In the genomic region with DNA sequence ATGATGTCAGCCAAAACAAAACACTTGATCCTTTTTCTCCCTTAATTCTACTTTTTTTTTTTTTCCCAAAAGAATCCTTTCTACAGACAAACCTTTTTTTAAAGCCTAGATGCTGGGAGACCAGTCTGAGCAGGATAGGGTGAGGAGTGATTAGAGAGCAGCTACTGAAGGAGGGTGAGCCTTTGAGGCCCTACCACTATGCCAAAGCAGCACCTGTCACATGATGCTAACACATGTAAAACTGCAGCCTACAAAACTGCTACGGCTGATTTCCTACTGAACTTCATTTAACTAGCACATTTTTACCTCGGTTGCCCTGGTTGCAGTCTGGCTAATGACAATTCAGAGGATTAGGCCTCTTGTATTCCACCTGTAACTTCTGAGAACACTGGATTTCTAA, we compare ENCODE assay signal across 18 mouse cellular contexts. TPM values are rescaled to one million over a fixed set of nuclear protein-coding genes. Genes with fewer than 3 reads are reported as not detected.
DNase-seq lines count a peak whose midpoint lies in the region; ATAC-seq and TF ChIP-seq lines count a peak whose summit lies in the region.
"Had no signal": no experiment of that assay in that cellular context is flagged by ENCODE, and none has a peak within 500 bp of the region (broad histone marks: within the 10 kb centered on the region; RNA-seq: fewer than 3 reads in every experiment).

No protein-coding gene starts in this region.

- ATAC-seq in heart, embryonic 16.5 days (replicated peaks; ENCODE audit: extremely low read depth, insufficient read depth, low FRiP score): no peak
- ATAC-seq in liver, embryonic 16.5 days (ENCODE audit: low read depth): peak; percentile 68
- ATAC-seq in hindbrain, embryonic 12.5 days (ENCODE audit: low FRiP score): no peak
- ATAC-seq: CD4-positive, CD25-positive, alpha-beta regulatory T cell, adult 4 months; hindbrain, embryonic 16.5 days had no signal

- no peak for TF ChIP-seq CTCF in bone marrow, adult 2 months (IDR thresholded peaks at IDR 0.05; ENCODE audit: control insufficient read depth, insufficient read depth, low read length)

- H3K36me3 ChIP-seq in heart, embryonic 16.5 days (ENCODE audit: control insufficient read depth, insufficient read depth): 0 out of 2 replicates have a peak, but pooled peaks cover 2% of the 10 kb centered on the region
- H3K36me3 ChIP-seq in erythroblast, embryonic 14.5 days (ENCODE audit: control insufficient read depth): peaks cover 100% of the 10 kb centered on the region
- peaks cover 9% of the 10 kb centered on the region for H3K36me3 ChIP-seq in liver, embryonic 16.5 days (ENCODE audit: control insufficient read depth, insufficient read depth)
- H3K36me3 ChIP-seq in hindbrain, embryonic 12.5 days: no peaks in the 10 kb centered on the region

- peak overlapping the region; percentile 75 for H3K27ac ChIP-seq in heart, embryonic 16.5 days (ENCODE audit: low read length)
- H3K27ac ChIP-seq in bone marrow, adult 2 months (ENCODE audit: control insufficient read depth, insufficient read depth, low read depth, low read length, poor library complexity): peak overlapping the region; percentile 70; the same call in 1 of the 2 replicates
- peak overlapping the region; percentile 98 for H3K27ac ChIP-seq in liver, embryonic 16.5 days (ENCODE audit: low read length)
- H3K27ac ChIP-seq in hindbrain, embryonic 12.5 days: no peak overlapping the region
- H3K27ac ChIP-seq: embryonic facial prominence, embryonic 15.5 days had no signal

- H3K4me1 ChIP-seq in heart, embryonic 16.5 days (ENCODE audit: control insufficient read depth, insufficient read depth, low read length): peaks cover 45% of the 10 kb centered on the region
- H3K4me1 ChIP-seq in bone marrow, adult 2 months (ENCODE audit: control insufficient read depth, insufficient read depth, low read length): peaks cover 2% of the 10 kb centered on the region; the same call in 1 of the 2 replicates
- H3K4me1 ChIP-seq in erythroblast, embryonic 14.5 days (ENCODE audit: control insufficient read depth): peaks cover 97% of the 10 kb centered on the region
- peaks cover 74% of the 10 kb centered on the region for H3K4me1 ChIP-seq in liver, embryonic 16.5 days (ENCODE audit: control insufficient read depth, low read depth, low read length)
- H3K4me1 ChIP-seq in hindbrain, embryonic 12.5 days: no peaks in the 10 kb centered on the region

- no peak overlapping the region for H3K4me2 ChIP-seq in heart, embryonic 16.5 days (ENCODE audit: low read depth, low read length)
- peak overlapping the region; percentile 59 for H3K4me2 ChIP-seq in liver, embryonic 16.5 days (ENCODE audit: low read depth, low read length)
- no peak overlapping the region for H3K4me2 ChIP-seq in hindbrain, embryonic 12.5 days (replicated peaks)
- H3K4me2 ChIP-seq: embryonic facial prominence, embryonic 15.5 days; midbrain, embryonic 11.5 days had no signal

- H3K9me3 ChIP-seq in heart, embryonic 16.5 days (replicated peaks; ENCODE audit: control insufficient read depth, low read length): no peaks in the 10 kb centered on the region
- no peaks in the 10 kb centered on the region for H3K9me3 ChIP-seq in erythroblast, embryonic 14.5 days (ENCODE audit: control insufficient read depth, low read length)
- no peaks in the 10 kb centered on the region for H3K9me3 ChIP-seq in liver, embryonic 16.5 days (replicated peaks; ENCODE audit: control insufficient read depth, low read length)
- H3K9me3 ChIP-seq in hindbrain, embryonic 12.5 days (replicated peaks): no peaks in the 10 kb centered on the region
- H3K9me3 ChIP-seq: embryonic facial prominence, embryonic 15.5 days had no signal

- no peak overlapping the region for H3K4me3 ChIP-seq in heart, embryonic 16.5 days (ENCODE audit: low read length)
- H3K4me3 ChIP-seq in bone marrow, adult 2 months (replicated peaks; ENCODE audit: control insufficient read depth, low read depth, low read length): no peak overlapping the region
- peak overlapping the region; percentile 47 for H3K4me3 ChIP-seq in erythroblast, embryonic 14.5 days (replicated peaks)
- peak overlapping the region; percentile 39 for H3K4me3 ChIP-seq in liver, embryonic 16.5 days (ENCODE audit: low read depth, low read length)
- no peak overlapping the region for H3K4me3 ChIP-seq in hindbrain, embryonic 12.5 days
- H3K4me3 ChIP-seq: embryonic facial prominence, embryonic 15.5 days had no signal

- no peak overlapping the region for H3K9ac ChIP-seq in heart, embryonic 16.5 days (ENCODE audit: low read length)
- peak overlapping the region; percentile 65 for H3K9ac ChIP-seq in liver, embryonic 16.5 days (ENCODE audit: low read depth, low read length)
- H3K9ac ChIP-seq in hindbrain, embryonic 12.5 days: no peak overlapping the region
- H3K9ac ChIP-seq: embryonic facial prominence, embryonic 15.5 days had no signal

- DNase-seq in heart, adult 9 months (ENCODE audit: low spot score in 2 of 2): no peak
- DNase-seq in lung, postnatal 4 days: no peak
- DNase-seq in spleen, adult 18-20 months: no peak
- DNase-seq: cerebellum, adult 11 months; embryo, embryonic 11 days; gastrocnemius, postnatal 14 days; kidney, adult 8-10 months; kidney, postnatal 36 days; lung, postnatal 14 days had no signal

- no peak for TF ChIP-seq POLR2A in bone marrow, adult 2 months (IDR thresholded peaks at IDR 0.05; ENCODE audit: borderline replicate concordance, control insufficient read depth, low read depth, low read length)

- 57% methylated on average over 2 of the region's 2 CpGs for WGBS in heart, embryonic 16.5 days
- 48% methylated on average over 2 of the region's 2 CpGs for WGBS in bone marrow, adult 2 months
- 32% methylated on average over 2 of the region's 2 CpGs for WGBS in liver, embryonic 16.5 days (ENCODE audit: insufficient replicate concordance)
- WGBS in hindbrain, embryonic 12.5 days: 81% methylated on average over 2 of the region's 2 CpGs

- no peaks in the 10 kb centered on the region for H3K27me3 ChIP-seq in heart, embryonic 16.5 days (ENCODE audit: control insufficient read depth, insufficient read depth, low read length)
- H3K27me3 ChIP-seq in erythroblast, embryonic 14.5 days (ENCODE audit: control insufficient read depth): no peaks in the 10 kb centered on the region
- no peaks in the 10 kb centered on the region for H3K27me3 ChIP-seq in liver, embryonic 16.5 days (ENCODE audit: control insufficient read depth, insufficient read depth, low read depth, low read length)
- H3K27me3 ChIP-seq in hindbrain, embryonic 12.5 days: no peaks in the 10 kb centered on the region
- H3K27me3 ChIP-seq: embryonic facial prominence, embryonic 15.5 days had no signal

RNA-seq across cellular contexts. Expression of a gene that starts 38.5 kb away (rescaled TPM):
- 6.7 and 7.7 TPM in 2 replicates for polyA plus RNA-seq in heart, embryonic 16.5 days (2015; fragmentation: Nextera tagmentation; extraction: Ambion mirVana)
- 3.4 and 4.0 TPM in 2 replicates for polyA plus RNA-seq in bone marrow, adult 2 months (2011; ENCODE audit: insufficient read depth, insufficient read length, low replicate concordance, missing spikeins)
- 4.4 and 5.5 TPM in 2 replicates for polyA plus RNA-seq in erythroblast, embryonic 14.5 days (2012)
- polyA plus RNA-seq in liver, embryonic 16.5 days (2015; fragmentation: Nextera tagmentation; extraction: Ambion mirVana): 10.4 and 11.8 TPM in 2 replicates
- 2.2 and 2.3 TPM in 2 replicates for polyA plus RNA-seq in hindbrain, embryonic 12.5 days (2016; fragmentation: Nextera tagmentation; extraction: Ambion mirVana)
- polyA plus RNA-seq: CD4-positive, CD25-positive, alpha-beta regulatory T cell, adult 4 months had no signal

RNA-seq across cellular contexts. Expression of a gene that starts 39.6 kb away (rescaled TPM):
- polyA plus RNA-seq in heart, embryonic 16.5 days (2015; fragmentation: Nextera tagmentation; extraction: Ambion mirVana): 41.1 and 41.5 TPM in 2 replicates
- 32.8 and 39.8 TPM in 2 replicates for polyA plus RNA-seq in bone marrow, adult 2 months (2011; ENCODE audit: insufficient read depth, insufficient read length, low replicate concordance, missing spikeins)
- 23.6 and 24.5 TPM in 2 replicates for polyA plus RNA-seq in erythroblast, embryonic 14.5 days (2012)
- polyA plus RNA-seq in liver, embryonic 16.5 days (2015; fragmentation: Nextera tagmentation; extraction: Ambion mirVana): 25.9 and 29.3 TPM in 2 replicates
- polyA plus RNA-seq in hindbrain, embryonic 12.5 days (2016; fragmentation: Nextera tagmentation; extraction: Ambion mirVana): 68.2 and 75.6 TPM in 2 replicates

Comparison
In these comparisons a context has a peak if more than half of its experiments do, and no peak if none do; other contexts are left out.
1. H3K4me3 ChIP-seq: peak in erythroblast, embryonic 14.5 days (single experiment) and liver, embryonic 16.5 days (single experiment); none in heart, embryonic 16.5 days (single experiment), bone marrow, adult 2 months (single experiment) and hindbrain, embryonic 12.5 days (single experiment).